Mouse (Mus musculus) bone marrow macrophage, adult 2 months (primary cell): ENCODE measurements at regions not wholly inside any gene's neighbourhood (a gene's known extent, or its start where the extent isn't known, plus 50 kb on each side); places are given as distances from the start of the nearest gene placed in this dataset.

Experiments
- CTCF ChIP-seq: IDR thresholded peaks from 2 replicates; pipeline ENCODE4 v1.5.1; 2012; ENCODE audit warnings: low read depth, mild to moderate bottlenecking, low read length, moderate library complexity
- POLR2A ChIP-seq: IDR thresholded peaks from 2 replicates; pipeline ENCODE4 v1.6.1; 2012; ENCODE audit warnings: mild to moderate bottlenecking, low read depth, low read length, borderline replicate concordance

DNA sequence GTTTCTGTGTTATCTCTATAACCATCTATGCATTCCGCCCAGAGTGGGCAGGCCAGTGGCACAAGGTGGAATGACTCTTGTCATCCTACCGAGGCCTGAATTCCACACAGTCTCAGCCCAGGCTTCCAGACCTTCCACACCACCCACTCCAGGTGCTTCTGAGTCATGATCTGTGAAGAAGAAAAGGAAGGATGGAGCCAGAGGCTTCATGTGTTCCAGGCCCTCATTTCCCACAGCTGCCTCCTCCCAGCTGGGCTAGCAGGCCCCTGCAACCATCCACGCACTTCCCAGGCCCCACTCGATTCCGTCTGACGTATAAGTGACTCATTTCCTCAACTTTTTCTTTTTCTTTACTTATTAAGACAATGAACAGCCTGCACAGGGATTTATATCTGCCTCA lies 160.7 kb upstream of the Topaz1 start:
- TF ChIP-seq POLR2A (no peak), CTCF (no peak)
